Mouse (Mus musculus): ENCODE measurements at regions not wholly inside any gene's neighbourhood (a gene's known extent, or its start where the extent isn't known, plus 50 kb on each side); places are given as distances from the start of the nearest gene placed in this dataset.
A peak's percentile ranks its signal among the peaks of the same experiment; 100 is the strongest.

- peak; percentile 14 for DNase-seq
These were observed 208.2 kb downstream of the Sptssa start for GRCm38 (mm10) chr12:54448221-54448620.

- no peak for DNase-seq
These were observed 209.0 kb downstream of the Sptssa start for GRCm38 (mm10) chr12:54447354-54447753.

- DNase-seq = no peak
These were observed 210.0 kb downstream of the Sptssa start for GRCm38 (mm10) chr12:54446356-54446755.

GRCm38 (mm10) chr12:54444416-54444815 is 212.0 kb downstream of the Sptssa start:
- no peak for DNase-seq

GRCm38 (mm10) chr12:54443285-54443684 is 213.1 kb downstream of the Sptssa start:
- DNase-seq = peak; percentile 11

GRCm38 (mm10) chr12:54442408-54442807 is 214.0 kb downstream of the Sptssa start:
- DNase-seq = peak; percentile 19

- DNase-seq = no peak
These were observed 215.4 kb downstream of the Sptssa start for GRCm38 (mm10) chr12:54440851-54441593.

GRCm38 (mm10) chr12:54438793-54439192 is 217.6 kb downstream of the Sptssa start:
- no peak for DNase-seq

GRCm38 (mm10) chr12:54425236-54425635 is 221.6 kb upstream of the Egln3 start:
- DNase-seq = no peak

- DNase-seq = no peak
These were observed 211.2 kb upstream of the Egln3 start for GRCm38 (mm10) chr12:54414829-54415228.

GRCm38 (mm10) chr12:54414201-54414600 is 210.5 kb upstream of the Egln3 start:
- no peak for DNase-seq

- DNase-seq = no peak
These were observed 206.5 kb upstream of the Egln3 start for GRCm38 (mm10) chr12:54410038-54410605.

- no peak for DNase-seq
These were observed 205.2 kb upstream of the Egln3 start for GRCm38 (mm10) chr12:54408906-54409305.

- DNase-seq = no peak
These were observed 203.7 kb upstream of the Egln3 start for GRCm38 (mm10) chr12:54407301-54407896.

GRCm38 (mm10) chr12:54405066-54405465 is 201.4 kb upstream of the Egln3 start:
- DNase-seq = no peak

- DNase-seq = no peak
These were observed 198.9 kb upstream of the Egln3 start for GRCm38 (mm10) chr12:54402591-54402990.

- DNase-seq = no peak
These were observed 198.0 kb upstream of the Egln3 start for GRCm38 (mm10) chr12:54401665-54402064.

GRCm38 (mm10) chr12:54400084-54400483 is 196.4 kb upstream of the Egln3 start:
- no peak for DNase-seq

- no peak for DNase-seq
These were observed 194.4 kb upstream of the Egln3 start for GRCm38 (mm10) chr12:54398080-54398479.

GRCm38 (mm10) chr12:54396952-54397351 is 193.3 kb upstream of the Egln3 start:
- DNase-seq = no peak

GRCm38 (mm10) chr12:54396341-54396740 is 192.7 kb upstream of the Egln3 start:
- no peak for DNase-seq

- DNase-seq = no peak
These were observed 181.7 kb upstream of the Egln3 start for GRCm38 (mm10) chr12:54385401-54385800.

- no peak for DNase-seq
These were observed 180.5 kb upstream of the Egln3 start for GRCm38 (mm10) chr12:54384116-54384515.

GRCm38 (mm10) chr12:54382965-54383364 is 179.3 kb upstream of the Egln3 start:
- DNase-seq = no peak

All from embryo, embryonic 11 days (tissue).